ENCODE assay signal across 11 mouse cellular contexts in genomic region chr7:82842222-82842920, GRCm38 (mm10). TPM values are rescaled to one million over a fixed set of nuclear protein-coding genes. Genes with fewer than 3 reads are reported as not detected.
DNase-seq lines count a peak whose midpoint lies in the region; ATAC-seq lines count a peak whose summit lies in the region.
"Had no signal": no experiment of that assay in that cellular context is flagged by ENCODE, and none has a peak within 500 bp of the region (broad histone marks: within the 10 kb centered on the region; RNA-seq: fewer than 3 reads in every experiment).

No protein-coding gene starts in this region.

- H3K36me3 ChIP-seq in midbrain, embryonic 13.5 days = no peaks in the 10 kb centered on the region
- no peaks in the 10 kb centered on the region for H3K36me3 ChIP-seq in intestine, embryonic 16.5 days (ENCODE audit: control insufficient read depth, insufficient read depth, low read length)
- H3K36me3 ChIP-seq: limb, embryonic 12.5 days; lung, embryonic 15.5 days had no signal

- H3K4me1 ChIP-seq in midbrain, embryonic 13.5 days (replicated peaks) = peaks cover 14% of the 10 kb centered on the region
- 0 out of 2 replicates have a peak, but pooled peaks cover 5% of the 10 kb centered on the region for H3K4me1 ChIP-seq in intestine, embryonic 16.5 days (ENCODE audit: control insufficient read depth, insufficient read depth, low read length)

- no peak overlapping the region for H3K9ac ChIP-seq in midbrain, embryonic 13.5 days (replicated peaks)
- H3K9ac ChIP-seq in intestine, embryonic 16.5 days (ENCODE audit: low read depth, low read length) = no peak overlapping the region
- H3K9ac ChIP-seq: limb, embryonic 12.5 days; lung, embryonic 15.5 days had no signal

- no peak overlapping the region for H3K4me3 ChIP-seq in midbrain, embryonic 13.5 days (replicated peaks)
- H3K4me3 ChIP-seq in intestine, embryonic 16.5 days (ENCODE audit: low read length) = no peak overlapping the region
- H3K4me3 ChIP-seq: limb, embryonic 12.5 days; lung, embryonic 15.5 days had no signal

- peak overlapping the region; percentile 20; the same call in 1 of the 2 replicates for H3K4me2 ChIP-seq in midbrain, embryonic 13.5 days (replicated peaks)
- H3K4me2 ChIP-seq in intestine, embryonic 16.5 days (ENCODE audit: low read depth, low read length) = no peak overlapping the region
- H3K4me2 ChIP-seq: limb, embryonic 12.5 days; lung, embryonic 15.5 days had no signal

- H3K27me3 ChIP-seq in midbrain, embryonic 13.5 days = no peaks in the 10 kb centered on the region
- no peaks in the 10 kb centered on the region for H3K27me3 ChIP-seq in intestine, embryonic 16.5 days (replicated peaks; ENCODE audit: control insufficient read depth, insufficient read depth, low read length)
- H3K27me3 ChIP-seq: limb, embryonic 12.5 days; lung, embryonic 15.5 days had no signal

- H3K9me3 ChIP-seq in midbrain, embryonic 13.5 days = no peaks in the 10 kb centered on the region
- no peaks in the 10 kb centered on the region for H3K9me3 ChIP-seq in intestine, embryonic 16.5 days (ENCODE audit: control insufficient read depth, low read length)
- H3K9me3 ChIP-seq: limb, embryonic 12.5 days; lung, embryonic 15.5 days had no signal

- DNase-seq in B cell, adult 2 months = peak; percentile 59 to 63
- peak; percentile 72 for DNase-seq in ES-CJ7 (ENCODE audit: low read depth, low spot score)
- DNase-seq in thymus, postnatal 0 days (ENCODE audit: low spot score) = no peak
- DNase-seq in right cerebral cortex, adult 2 months (ENCODE audit: low spot score in 2 of 2) = no peak
- DNase-seq: cerebellum, adult 9-11 months; thymus, postnatal 4 days had no signal

- peak; percentile 53 for ATAC-seq in granulocyte monocyte progenitor cell, adult 5-6 weeks (replicated peaks; ENCODE audit: poor library complexity, severe bottlenecking)
- peak; percentile 34; the same call in 1 of the 2 replicates for ATAC-seq in midbrain, embryonic 13.5 days
- no peak for ATAC-seq in intestine, embryonic 16.5 days

- peak overlapping the region; percentile 25 for H3K27ac ChIP-seq in midbrain, embryonic 13.5 days
- no peak overlapping the region for H3K27ac ChIP-seq in intestine, embryonic 16.5 days (ENCODE audit: low read length)
- H3K27ac ChIP-seq: limb, embryonic 12.5 days; lung, embryonic 15.5 days had no signal

- 24% methylated on average over 10 of the region's 10 CpGs for WGBS in midbrain, embryonic 13.5 days
- WGBS in intestine, embryonic 16.5 days = 55% methylated on average over 10 of the region's 10 CpGs

RNA-seq across cellular contexts. Expression of gene Mex3b, which starts 24.8 kb away (rescaled TPM):
- total RNA-seq in granulocyte monocyte progenitor cell, adult 5-6 weeks (2014; fragmentation: Nextera tagmentation) = 2.0 and 2.4 TPM in 2 replicates
- 4.2 TPM in 2 replicates for total RNA-seq in granulocyte monocyte progenitor cell, adult 5-6 weeks (2017)
- polyA plus RNA-seq in midbrain, embryonic 13.5 days (2015; fragmentation: Nextera tagmentation; extraction: Ambion mirVana) = 41.0 and 42.9 TPM in 2 replicates
- 9.5 and 10.1 TPM in 2 replicates for polyA plus RNA-seq in thymus, postnatal 0 days (2015; fragmentation: Nextera tagmentation; extraction: Ambion mirVana)
- 4.8 TPM in 2 replicates for polyA plus RNA-seq in intestine, embryonic 16.5 days (2015; fragmentation: Nextera tagmentation; extraction: Ambion mirVana)

Comparison
In these comparisons a context has a peak if more than half of its experiments do, and no peak if none do; other contexts are left out.
1. DNase-seq: peak in B cell, adult 2 months (2 of 2) and ES-CJ7 (single experiment); none in thymus, postnatal 0 days (single experiment) and right cerebral cortex, adult 2 months (0 of 2).